Mouse (Mus musculus) stomach, postnatal 0 days (tissue): Measurements from ENCODE around the gene Cemip. TPM values are rescaled to one million over a fixed set of nuclear protein-coding genes. Genes with fewer than 3 reads are reported as not detected.
A peak's percentile ranks its signal among the peaks of the same experiment; 100 is the strongest.

Source experiments
- ATAC-seq: fragments of 200-750 bp; cut with Nextera tagmentation; 2 replicates; pipeline ENCODE4 v1.8.0; 2017; ENCODE audit not compliant: low FRiP score, low TSS enrichment
- DNase-seq: peaks from one replicate; pipeline ENCODE4 v3.0.0-alpha.2; 2016; ENCODE audit warnings: low spot score
- H3K27ac ChIP-seq: fragments of 300-500 bp; sonication (generic); replicated peaks from 2 replicates; pipeline ENCODE4 v1.5.1; 2014; ENCODE audit warnings: mild to moderate bottlenecking, control low read depth
- H3K27me3 ChIP-seq: fragments of 300-500 bp; sonication (generic); 2 replicates; pipeline ENCODE4 v1.6.1; 2014; ENCODE audit warnings: low read length; ENCODE audit not compliant: control insufficient read depth, insufficient read depth
- H3K36me3 ChIP-seq: fragments of 300-500 bp; sonication (generic); 2 replicates; pipeline ENCODE4 v1.6.1; 2014; ENCODE audit warnings: low read length, mixed read lengths; ENCODE audit not compliant: control insufficient read depth, insufficient read depth
- H3K4me1 ChIP-seq: fragments of 300-500 bp; sonication (generic); replicated peaks from 2 replicates; pipeline ENCODE4 v1.6.1; 2014; ENCODE audit warnings: antibody characterized with exemption; ENCODE audit not compliant: control insufficient read depth, insufficient read depth
- H3K4me2 ChIP-seq: fragments of 300-500 bp; sonication (generic); replicated peaks from 2 replicates; pipeline ENCODE4 v1.6.1; 2014; ENCODE audit warnings: low read depth, mild to moderate bottlenecking, control low read depth, moderate library complexity
- H3K4me3 ChIP-seq: fragments of 300-500 bp; sonication (generic); 2 replicates; pipeline ENCODE4 v1.5.1; 2014; ENCODE audit warnings: low read depth, low read length, control low read depth
- H3K9ac ChIP-seq: fragments of 300-500 bp; sonication (generic); 2 replicates; pipeline ENCODE4 v1.6.1; 2014; ENCODE audit warnings: mild to moderate bottlenecking, low read length, control low read depth, mixed read lengths
- H3K9me3 ChIP-seq: fragments of 300-500 bp; sonication (generic); 2 replicates; pipeline ENCODE4 v1.6.1; 2016; ENCODE audit warnings: low read length; ENCODE audit not compliant: control insufficient read depth
- CTCF ChIP-seq: IDR thresholded peaks from 2 replicates; pipeline ENCODE4 v1.5.1; 2016; ENCODE audit warnings: antibody characterized with exemption, low read depth, mild to moderate bottlenecking, moderate library complexity
- EP300 ChIP-seq: optimal IDR thresholded peaks from 2 replicates; pipeline ENCODE3; 2016; ENCODE audit warnings: antibody characterized with exemption
- WGBS: fragments of 180-500 bp; shearing (Covaris S2); extraction: QIAGEN DNeasy Blood & Tissue Kit; methylation state at CpG from one replicate; pipeline ENCODE4 v1.1.7; 2014; 5-methylcytosine and 5-hydroxymethylcytosine counted together
- polyA plus RNA-seq: library from polyadenylated mRNA; unstranded; fragments of >200 nt; fragmentation: Nextera tagmentation; extraction: Ambion mirVana; gene quantifications from 2 replicates; pipeline ENCODE4 v1.2.1, GENCODE M21; 2015

Cemip gene
- polyA plus RNA-seq, 1 experiment from 2014 or later: 0.40 TPM

DNA sequence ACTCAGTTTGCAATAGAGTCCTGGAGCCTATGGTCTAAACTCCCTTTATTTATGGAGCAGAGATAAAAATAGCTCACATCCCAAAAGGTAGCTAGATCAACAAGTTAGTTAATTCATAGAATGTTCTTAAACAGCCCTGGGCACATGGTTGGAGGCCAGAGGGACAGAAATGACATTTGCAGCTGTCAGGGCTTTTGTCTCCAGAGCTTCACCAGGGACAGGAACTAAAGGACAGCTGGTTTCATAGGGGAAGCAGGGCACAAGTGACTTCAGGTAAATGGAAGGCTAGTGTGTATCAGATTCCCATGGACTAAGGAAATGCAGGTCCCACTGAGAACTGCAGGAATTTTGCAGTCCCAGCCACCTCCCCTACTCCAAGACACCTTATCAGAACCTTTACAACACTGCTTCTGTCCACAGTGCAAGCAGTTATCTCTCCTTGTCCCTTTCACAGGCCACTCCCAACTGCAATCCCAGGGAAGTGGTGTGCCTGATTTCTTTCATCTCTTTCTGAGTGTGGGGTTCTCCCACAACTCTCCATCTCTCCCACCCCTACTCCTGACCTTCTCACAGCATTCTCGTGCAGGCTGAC, 107.3 kb downstream of the Cemip start:
- no peak for DNase-seq
- H3K4me2 ChIP-seq: no peak overlapping the region
- H3K9ac ChIP-seq: no peak overlapping the region
- no peak overlapping the region for H3K4me3 ChIP-seq
- H3K9me3 ChIP-seq: no peaks in the 10 kb centered on the region
- no peak for ATAC-seq
- no peaks in the 10 kb centered on the region for H3K4me1 ChIP-seq
- TF ChIP-seq EP300 (no peak), CTCF (no peak)
- no peaks in the 10 kb centered on the region for H3K36me3 ChIP-seq
- no peak overlapping the region for H3K27ac ChIP-seq
- no peaks in the 10 kb centered on the region for H3K27me3 ChIP-seq
- 25% methylated on average over 1 of the region's 1 CpGs for WGBS

DNA sequence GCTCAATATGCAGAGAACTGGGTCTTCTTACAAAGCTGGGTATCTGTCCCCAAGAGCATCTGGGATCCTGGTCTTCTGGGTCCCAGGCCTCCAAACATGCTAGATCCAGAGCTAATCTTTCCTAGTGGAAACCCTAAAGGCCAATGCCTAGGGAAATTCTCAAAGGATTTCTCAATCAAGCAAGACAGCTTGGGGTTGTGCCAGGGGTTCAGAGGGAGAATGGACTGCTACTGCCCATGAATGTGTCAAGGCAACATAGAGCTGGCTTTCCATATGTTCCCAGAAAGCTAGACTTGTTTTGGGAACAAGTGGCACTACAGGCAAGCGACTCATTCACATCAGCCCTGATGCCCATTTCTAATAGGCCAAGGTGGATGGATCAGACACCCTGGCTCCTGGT, 107.9 kb downstream of the Cemip start:
- 100% methylated on average over 1 of the region's 1 CpGs for WGBS
- no peaks in the 10 kb centered on the region for H3K27me3 ChIP-seq
- H3K36me3 ChIP-seq: no peaks in the 10 kb centered on the region
- no peak for DNase-seq
- no peaks in the 10 kb centered on the region for H3K9me3 ChIP-seq
- no peak overlapping the region for H3K27ac ChIP-seq
- no peak overlapping the region for H3K4me3 ChIP-seq
- H3K9ac ChIP-seq: no peak overlapping the region
- H3K4me2 ChIP-seq: no peak overlapping the region
- no peaks in the 10 kb centered on the region for H3K4me1 ChIP-seq
- no peak for TF ChIP-seq CTCF
- TF ChIP-seq EP300: no peak
- ATAC-seq: no peak

DNA sequence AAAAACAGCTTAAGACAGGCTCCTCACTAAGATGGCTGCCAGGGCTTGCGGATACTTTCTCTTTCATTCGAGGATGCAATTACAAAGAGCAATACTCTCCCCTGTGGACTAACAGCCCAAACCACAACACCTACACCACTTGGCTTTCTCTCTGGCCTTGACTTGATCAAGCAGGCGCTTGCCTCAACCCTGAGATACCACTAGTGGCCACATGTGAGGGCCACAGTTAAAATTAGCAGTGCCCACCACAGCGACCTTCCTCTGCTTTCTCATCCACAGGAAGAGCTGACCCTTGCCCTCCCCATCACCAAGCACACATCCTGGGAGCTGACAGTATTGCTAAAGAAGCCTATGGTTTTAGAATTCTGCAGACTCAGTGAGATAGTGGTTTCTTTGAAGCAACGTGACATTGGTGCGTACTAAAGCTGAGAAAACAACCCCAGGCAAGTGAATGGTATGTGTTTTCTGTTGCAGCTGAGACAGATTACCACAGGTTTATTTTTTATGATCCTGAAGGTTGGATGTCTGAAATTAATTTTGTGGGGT, 109.8 kb downstream of the Cemip start:
- ATAC-seq (no peak), DNase-seq (no peak)
- H3K4me1 ChIP-seq: no peaks in the 10 kb centered on the region
- WGBS: 85% methylated on average over 6 of the region's 6 CpGs
- no peak overlapping the region for H3K9ac ChIP-seq
- TF ChIP-seq EP300: no peak
- TF ChIP-seq CTCF: no peak
- H3K27me3 ChIP-seq: no peaks in the 10 kb centered on the region
- no peak overlapping the region for H3K27ac ChIP-seq
- no peak overlapping the region for H3K4me3 ChIP-seq
- H3K9me3 ChIP-seq: no peaks in the 10 kb centered on the region
- no peak overlapping the region for H3K4me2 ChIP-seq
- no peaks in the 10 kb centered on the region for H3K36me3 ChIP-seq

DNA sequence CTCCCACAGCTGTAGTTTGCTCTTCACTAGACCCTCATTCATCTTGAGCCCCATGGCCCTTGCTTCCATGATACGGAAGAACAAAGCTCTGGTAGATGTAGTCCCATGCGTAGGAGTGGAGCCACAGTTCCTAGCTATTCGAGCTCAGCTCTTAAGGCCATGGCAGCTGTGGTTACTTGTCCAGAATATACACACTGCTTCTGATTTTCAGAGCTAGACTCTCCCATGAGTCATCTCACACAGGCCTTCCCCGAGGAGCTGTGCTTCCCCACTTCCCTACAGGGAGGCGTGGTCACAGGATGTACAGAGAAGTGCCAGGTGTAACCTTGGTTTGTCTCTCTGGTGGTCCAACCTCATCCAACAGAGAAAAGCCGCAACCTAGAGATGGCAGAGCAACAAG, 111.0 kb downstream of the Cemip start:
- H3K27ac ChIP-seq: no peak overlapping the region
- no peak overlapping the region for H3K4me2 ChIP-seq
- no peak overlapping the region for H3K4me3 ChIP-seq
- no peaks in the 10 kb centered on the region for H3K36me3 ChIP-seq
- no peaks in the 10 kb centered on the region for H3K27me3 ChIP-seq
- DNase-seq: no peak
- no peak for ATAC-seq
- WGBS: 76% methylated on average over 6 of the region's 6 CpGs
- TF ChIP-seq EP300 (no peak), CTCF (no peak)
- no peaks in the 10 kb centered on the region for H3K9me3 ChIP-seq
- H3K4me1 ChIP-seq: no peaks in the 10 kb centered on the region
- H3K9ac ChIP-seq: no peak overlapping the region

DNA sequence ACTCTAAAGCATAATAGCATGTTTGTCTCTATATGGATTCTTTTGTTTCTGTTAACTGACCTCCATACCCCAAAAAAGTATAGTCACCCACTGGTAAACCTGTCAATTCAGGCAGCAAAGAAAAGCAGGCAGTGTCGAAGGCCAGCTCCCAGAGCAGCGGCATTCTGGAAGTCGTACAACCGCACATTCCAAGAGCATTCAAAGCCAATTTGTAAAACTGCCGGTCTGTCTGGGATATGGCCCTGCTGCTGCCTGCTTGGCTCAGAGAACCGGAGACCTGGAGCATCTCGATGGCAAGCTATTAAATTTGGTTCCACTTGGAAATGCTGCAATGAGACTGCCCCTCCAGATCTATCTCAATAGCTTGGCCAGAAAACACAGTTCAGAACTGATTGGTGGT, 113.8 kb downstream of the Cemip start:
- Histone ChIP-seq H3K36me3 (no peaks in the 10 kb centered on the region), H3K27me3 (no peaks in the 10 kb centered on the region), H3K9ac (no peak overlapping the region), H3K4me3 (no peak overlapping the region), H3K27ac (no peak overlapping the region), H3K4me1 (no peaks in the 10 kb centered on the region), H3K9me3 (no peaks in the 10 kb centered on the region), H3K4me2 (no peak overlapping the region)
- TF ChIP-seq CTCF: no peak
- no peak for TF ChIP-seq EP300
- ATAC-seq: 0 out of 2 replicates have a peak, but pooled peaks have one; percentile 51
- DNase-seq: no peak
- WGBS: 43% methylated on average over 7 of the region's 7 CpGs

DNA sequence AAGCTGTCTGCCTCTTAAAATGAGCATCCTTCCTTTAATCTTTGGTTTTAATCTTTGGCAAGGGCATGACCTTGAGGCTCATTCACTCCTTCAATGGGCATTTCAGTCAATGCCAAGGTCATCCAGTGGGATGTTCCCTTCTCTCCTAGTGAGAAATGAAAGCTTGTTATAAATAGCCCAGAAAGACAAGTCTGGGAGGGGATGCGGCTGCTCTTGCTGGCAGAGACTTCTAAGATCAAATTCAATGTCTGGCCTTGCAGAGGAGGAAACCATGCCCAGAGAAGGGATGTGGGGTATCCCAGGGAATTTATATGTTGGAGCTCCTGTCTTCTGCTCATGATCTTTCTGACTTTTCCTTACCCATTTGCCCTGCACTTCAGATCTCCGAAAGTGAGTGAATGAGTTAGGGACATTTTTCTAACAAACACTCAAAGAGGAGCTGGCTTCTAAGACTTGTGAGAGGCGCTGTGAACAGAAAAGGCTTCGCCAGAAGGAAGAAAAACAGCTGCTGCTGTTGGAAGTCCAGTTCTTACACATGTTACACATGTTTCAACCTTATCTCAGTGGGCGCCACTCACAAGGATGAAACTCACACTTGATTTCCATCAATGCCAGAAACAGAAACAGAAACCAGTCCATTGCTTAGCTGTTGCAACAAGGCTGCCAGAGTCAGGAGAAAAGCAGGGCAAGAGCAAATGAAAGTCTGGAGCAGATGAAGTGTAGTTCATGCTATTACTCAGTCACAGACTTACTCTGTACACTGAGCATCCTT, 120.1 kb downstream of the Cemip start:
- Histone ChIP-seq H3K9me3 (no peaks in the 10 kb centered on the region), H3K27me3 (no peaks in the 10 kb centered on the region), H3K4me2 (no peak overlapping the region), H3K36me3 (no peaks in the 10 kb centered on the region), H3K4me3 (no peak overlapping the region), H3K27ac (peak overlapping the region; percentile 30; the same call in 1 of the 2 replicates), H3K4me1 (no peaks in the 10 kb centered on the region), H3K9ac (no peak overlapping the region)
- DNase-seq (no peak), ATAC-seq (no peak; the same call in 1 of the 2 replicates)
- TF ChIP-seq EP300: no peak
- TF ChIP-seq CTCF: no peak
- WGBS: 56% methylated on average over 5 of the region's 5 CpGs
